Mouse (Mus musculus): ENCODE results near the gene Klk1b5.
"Not testable (repeated sequence)": the region's sequence is repeated elsewhere in the genome, so short reads cannot be mapped to it uniquely, and the experiment has no call there.

Gene Klk1b5

GRCm38 (mm10) chr7:44215645-44216044 lies at the start of gene Klk1b5:
Gene Klk1b5, plus strand, starts transcription at chr7:44215945.
- no peak for DNase-seq

GRCm38 (mm10) chr7:44179299-44180045 lies 36.3 kb upstream of the Klk1b5 start:
- no peak for DNase-seq

GRCm38 (mm10) chr7:44186516-44186915 lies 29.2 kb upstream of the Klk1b5 start:
- DNase-seq: not testable (repeated sequence)

- DNase-seq: not testable (repeated sequence)
Observed at GRCm38 (mm10) chr7:44187936-44188335, 27.8 kb upstream of the Klk1b5 start, which contains the start of gene Klk1b24. Gene Klk1b24, plus strand, starts transcription at chr7:44188236.

- DNase-seq: not testable (repeated sequence)
Observed at GRCm38 (mm10) chr7:44193466-44193865, 22.3 kb upstream of the Klk1b5 start.

GRCm38 (mm10) chr7:44197891-44198290 lies 17.9 kb upstream of the Klk1b5 start, which contains the start of gene Klk1b3:
Gene Klk1b3, plus strand, starts transcription at chr7:44198191.
- no peak for DNase-seq

GRCm38 (mm10) chr7:44207135-44207534 lies 8.6 kb upstream of the Klk1b5 start, which contains the start of gene Klk1b4:
Gene Klk1b4, plus strand, starts transcription at chr7:44207435.
- DNase-seq: not testable (repeated sequence)

- DNase-seq: no peak
Observed at GRCm38 (mm10) chr7:44208307-44208706, 7.4 kb upstream of the Klk1b5 start.

GRCm38 (mm10) chr7:44221601-44222000 lies 5.9 kb downstream of the Klk1b5 start:
- not testable (repeated sequence) for DNase-seq

- not testable (repeated sequence) for DNase-seq
Observed at GRCm38 (mm10) chr7:44222335-44222734, 6.6 kb downstream of the Klk1b5 start.

- no peak for DNase-seq
Observed at GRCm38 (mm10) chr7:44225076-44225475, 9.3 kb downstream of the Klk1b5 start, which contains the start of gene Klk1. Gene Klk1, plus strand, starts transcription at chr7:44225360.

GRCm38 (mm10) chr7:44235909-44236308 lies 20.2 kb downstream of the Klk1b5 start, which contains the start of gene Gm36864:
Gene Gm36864, plus strand, starts transcription at chr7:44236177.
- no peak for DNase-seq

GRCm38 (mm10) chr7:44239913-44240312 lies 24.2 kb downstream of the Klk1b5 start:
- no peak for DNase-seq

- DNase-seq: no peak
Observed at GRCm38 (mm10) chr7:44240712-44241111, 25.0 kb downstream of the Klk1b5 start.

- DNase-seq: no peak
Observed at GRCm38 (mm10) chr7:44241163-44241562, 25.4 kb downstream of the Klk1b5 start.

- DNase-seq: no peak
Observed at GRCm38 (mm10) chr7:44244080-44244479, 28.3 kb downstream of the Klk1b5 start.

GRCm38 (mm10) chr7:44246055-44246983 lies 30.6 kb downstream of the Klk1b5 start, which contains the start of the genes 1700028J19Rik and 2410002F23Rik:
Gene 1700028J19Rik, minus strand, starts transcription at chr7:44246695.
Gene 2410002F23Rik, plus strand, starts transcription at chr7:44246722.
- peak; percentile 95 for DNase-seq

GRCm38 (mm10) chr7:44246984-44247470 lies 31.3 kb downstream of the Klk1b5 start:
- peak; percentile 76 for DNase-seq

GRCm38 (mm10) chr7:44247971-44248370 lies 32.2 kb downstream of the Klk1b5 start:
- DNase-seq: no peak

- no peak for DNase-seq
Observed at GRCm38 (mm10) chr7:44249248-44249647, 33.5 kb downstream of the Klk1b5 start.

- DNase-seq: not testable (repeated sequence)
Observed at GRCm38 (mm10) chr7:44250732-44251275, 35.1 kb downstream of the Klk1b5 start.

- DNase-seq: no peak
Observed at GRCm38 (mm10) chr7:44253023-44253616, 37.4 kb downstream of the Klk1b5 start.
